Mouse (Mus musculus) liver, adult 2 months (tissue): ENCODE measurements around the gene Hibch. TPM values are rescaled to one million over a fixed set of nuclear protein-coding genes. Genes with fewer than 3 reads are reported as not detected.

ENCODE experiments used
- DNase-seq: peaks from one replicate; pipeline ENCODE4 v3.0.0-alpha.2; 2011; ENCODE audit warnings: low read depth, low spot score; ENCODE audit errors: extremely low read depth
- H3K27ac ChIP-seq: fragments of 200-500 bp; replicated peaks from 2 replicates; pipeline ENCODE4 v1.5.1; 2012; ENCODE audit warnings: low read depth, mild to moderate bottlenecking, control low read depth, inconsistent platforms, low read length; ENCODE audit not compliant: insufficient read depth
- H3K27me3 ChIP-seq: fragments of 200-500 bp; 2 replicates; pipeline ENCODE4 v1.6.1; 2012; ENCODE audit warnings: mild to moderate bottlenecking, moderate library complexity, low read length, inconsistent platforms; ENCODE audit not compliant: control insufficient read depth, insufficient read depth
- H3K36me3 ChIP-seq: fragments of 200-500 bp; 2 replicates; pipeline ENCODE4 v1.6.1; 2012; ENCODE audit warnings: low read length, inconsistent platforms; ENCODE audit not compliant: control insufficient read depth, insufficient read depth
- H3K4me1 ChIP-seq: fragments of 200-500 bp; 2 replicates; pipeline ENCODE4 v1.6.1; 2011; ENCODE audit warnings: low read length; ENCODE audit not compliant: control insufficient read depth, insufficient read depth
- H3K4me3 ChIP-seq: fragments of 200-500 bp; 2 replicates; pipeline ENCODE4 v1.5.1; 2011; ENCODE audit warnings: low read depth, mild to moderate bottlenecking, control low read depth, low read length, moderate library complexity; ENCODE audit not compliant: insufficient read depth
- H3K79me2 ChIP-seq: fragments of 200-500 bp; 2 replicates; pipeline ENCODE4 v1.6.1; 2012; ENCODE audit warnings: inconsistent platforms, mild to moderate bottlenecking, low read length, moderate library complexity; ENCODE audit not compliant: control insufficient read depth, insufficient read depth
- H3K9ac ChIP-seq: fragments of 200-500 bp; 2 replicates; pipeline ENCODE4 v1.6.1; 2012; ENCODE audit warnings: low read depth, mild to moderate bottlenecking, control low read depth, inconsistent platforms, low read length
- CTCF ChIP-seq: fragments of 200-500 bp; IDR thresholded peaks from 2 replicates; pipeline ENCODE4 v1.5.1; 2011; ENCODE audit warnings: low read depth, low read length, control low read depth
- POLR2A ChIP-seq: fragments of 200-500 bp; IDR thresholded peaks from 2 replicates; pipeline ENCODE4 v1.6.1; 2011; ENCODE audit warnings: low read length, control low read depth; ENCODE audit not compliant: insufficient read depth; ENCODE audit errors: extremely low read depth
- WGBS: fragments of 180-500 bp; shearing (Covaris S2); methylation state at CpG from one replicate; pipeline ENCODE4 v1.1.7; 2018; 5-methylcytosine and 5-hydroxymethylcytosine counted together
- polyA plus RNA-seq: library from polyadenylated mRNA; depleted of rRNA; stranded (reverse); fragments of >200 nt; gene quantifications from 2 replicates; pipeline ENCODE4 v1.2.3, GENCODE M21; 2012
- total RNA-seq: library from RNA; depleted of rRNA; stranded (reverse); fragments of >200 nt; gene quantifications from 2 replicates; pipeline ENCODE4 v1.2.3, GENCODE M21; 2014

Hibch gene
- total and polyA plus RNA-seq, 2 experiments = 53.3 to 123 TPM

- 84% methylated on average over 5 of the region's 5 CpGs for WGBS
- no peak overlapping the region for H3K9ac ChIP-seq
- H3K27ac ChIP-seq = no peak overlapping the region
- TF ChIP-seq POLR2A (no peak), CTCF (no peak)
- H3K79me2 ChIP-seq = peaks cover 8% of the 10 kb centered on the region; the same call in 1 of the 2 replicates
- H3K4me3 ChIP-seq = no peak overlapping the region
- H3K4me1 ChIP-seq = peaks cover 24% of the 10 kb centered on the region
- no peak for DNase-seq
- peaks cover under 1% of the 10 kb centered on the region; the same call in 1 of the 2 replicates for H3K36me3 ChIP-seq
- no peaks in the 10 kb centered on the region for H3K27me3 ChIP-seq
Measured at GRCm38 (mm10) chr1:52801651-52802050, 43.1 kb upstream of the Hibch start.

DNA sequence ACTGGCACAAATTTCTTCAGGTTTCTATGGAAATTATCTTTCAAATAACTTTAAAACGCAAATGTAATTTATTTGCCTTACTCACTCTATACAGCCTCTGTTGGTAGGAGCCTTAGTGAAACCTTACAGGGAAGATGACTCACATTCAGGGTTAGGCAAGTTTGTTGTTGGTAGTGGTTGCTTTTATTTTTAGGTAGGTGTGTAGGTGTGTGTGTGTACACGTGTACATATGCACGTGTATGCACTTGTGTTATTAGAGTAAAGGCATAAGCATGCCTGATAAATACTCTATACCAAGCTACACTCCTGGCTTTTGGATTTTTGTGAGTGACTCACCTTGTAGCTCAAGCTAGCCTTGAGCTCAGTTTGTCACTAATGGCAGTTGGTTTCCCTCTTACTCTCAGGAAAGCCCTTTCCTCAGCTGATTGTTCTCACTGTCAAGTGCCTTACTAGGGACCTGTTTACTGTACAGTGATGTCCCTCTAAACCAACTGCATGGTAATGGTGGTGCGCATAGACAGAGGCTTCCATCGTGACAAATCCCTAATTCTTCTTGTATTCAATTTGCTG, 42.2 kb upstream of the Hibch start:
- no peak overlapping the region for H3K4me3 ChIP-seq

GRCm38 (mm10) chr1:52805041-52805440, 39.7 kb upstream of the Hibch start:
- peaks cover 8% of the 10 kb centered on the region; the same call in 1 of the 2 replicates for H3K79me2 ChIP-seq
- H3K36me3 ChIP-seq = peaks cover 5% of the 10 kb centered on the region
- H3K27me3 ChIP-seq = no peaks in the 10 kb centered on the region
- H3K27ac ChIP-seq = peak overlapping the region; percentile 56
- H3K9ac ChIP-seq = no peak overlapping the region
- TF ChIP-seq CTCF = no peak
- no peak for TF ChIP-seq POLR2A
- H3K4me3 ChIP-seq = no peak overlapping the region
- H3K4me1 ChIP-seq = peaks cover 21% of the 10 kb centered on the region
- 29% methylated on average over 1 of the region's 1 CpGs for whole genome bisulfite sequencing
- DNase-seq = peak; percentile 55

More for the DNA sequence above, 42.2 kb upstream of the Hibch start:
- H3K27me3 ChIP-seq = no peaks in the 10 kb centered on the region
- peaks cover 3% of the 10 kb centered on the region; the same call in 1 of the 2 replicates for H3K36me3 ChIP-seq
- no peak overlapping the region for H3K27ac ChIP-seq
- no peak for DNase-seq
- H3K79me2 ChIP-seq = peaks cover 8% of the 10 kb centered on the region; the same call in 1 of the 2 replicates
- H3K4me1 ChIP-seq = peaks cover 24% of the 10 kb centered on the region
- WGBS = 93% methylated on average over 5 of the region's 5 CpGs
- H3K9ac ChIP-seq = no peak overlapping the region
- TF ChIP-seq CTCF (no peak), POLR2A (no peak)

- Histone ChIP-seq H3K79me2 (peaks cover 5% of the 10 kb centered on the region; the same call in 1 of the 2 replicates), H3K4me3 (no peak overlapping the region), H3K36me3 (peaks cover 7% of the 10 kb centered on the region), H3K4me1 (peaks cover 13% of the 10 kb centered on the region), H3K9ac (no peak overlapping the region), H3K27me3 (no peaks in the 10 kb centered on the region), H3K27ac (no peak overlapping the region)
- no peak for DNase-seq
- 32% methylated on average over 6 of the region's 6 CpGs for WGBS
- TF ChIP-seq CTCF (no peak), POLR2A (no peak)
Measured at GRCm38 (mm10) chr1:52808456-52808855, 36.3 kb upstream of the Hibch start.

GRCm38 (mm10) chr1:52816232-52816891, 28.4 kb upstream of the Hibch start:
- H3K9ac ChIP-seq = no peak overlapping the region

More at GRCm38 (mm10) chr1:52816232-52816891, 28.4 kb upstream of the Hibch start:
- Histone ChIP-seq H3K4me1 (peaks cover 2% of the 10 kb centered on the region; the same call in 1 of the 2 replicates), H3K79me2 (peaks cover 9% of the 10 kb centered on the region; the same call in 1 of the 2 replicates), H3K36me3 (0 out of 2 replicates have a peak, but pooled peaks cover 1% of the 10 kb centered on the region), H3K4me3 (peak overlapping the region; percentile 79; the same call in 1 of the 2 replicates), H3K27ac (no peak overlapping the region), H3K27me3 (no peaks in the 10 kb centered on the region)
- peak; percentile 57 for DNase-seq
- WGBS = 18% methylated on average over 13 of the region's 13 CpGs
- TF ChIP-seq POLR2A (no peak), CTCF (no peak)
